ENCODE assay signal across 8 mouse cellular contexts in genomic region chr14:25068430-25068829, GRCm38 (mm10).
DNase-seq lines count a peak whose midpoint lies in the region; ATAC-seq lines count a peak whose summit lies in the region.

No protein-coding gene starts in this region.

- H3K9ac ChIP-seq in heart, embryonic 14.5 days (ENCODE audit: low read length), result no peak overlapping the region
- no peak overlapping the region for H3K9ac ChIP-seq in kidney, embryonic 14.5 days (ENCODE audit: low read depth, low read length)

- H3K4me1 ChIP-seq in heart, embryonic 14.5 days (ENCODE audit: control insufficient read depth in 2 of 2, insufficient read depth in 2 of 2, low read length in 2 of 2), result peaks cover 24 to 25% of the 10 kb centered on the region in 2 experiments
- H3K4me1 ChIP-seq in kidney, embryonic 14.5 days (ENCODE audit: control insufficient read depth, insufficient read depth, low read length), result peaks cover 30% of the 10 kb centered on the region

- no peak overlapping the region for H3K4me3 ChIP-seq in heart, embryonic 14.5 days (ENCODE audit: control insufficient read depth in 1 of 2, insufficient read depth in 1 of 2, low read depth in 1 of 2, low read length in 2 of 2)
- H3K4me3 ChIP-seq in kidney, embryonic 14.5 days (ENCODE audit: low read length), result no peak overlapping the region

- H3K9me3 ChIP-seq in heart, embryonic 14.5 days (ENCODE audit: control insufficient read depth, low read length), result no peaks in the 10 kb centered on the region
- no peaks in the 10 kb centered on the region for H3K9me3 ChIP-seq in kidney, embryonic 14.5 days (ENCODE audit: control insufficient read depth, low read length)

- H3K27me3 ChIP-seq in heart, embryonic 14.5 days (ENCODE audit: control insufficient read depth, insufficient read depth, low read length), result no peaks in the 10 kb centered on the region
- H3K27me3 ChIP-seq in kidney, embryonic 14.5 days (ENCODE audit: control insufficient read depth, insufficient read depth, low read length), result no peaks in the 10 kb centered on the region

- ATAC-seq in heart, embryonic 14.5 days (ENCODE audit: insufficient number of reproducible peaks, insufficient read depth, low FRiP score, low read depth), result peak; percentile 74
- peak; percentile 73 for ATAC-seq in kidney, embryonic 14.5 days (ENCODE audit: low FRiP score, low TSS enrichment)
- ATAC-seq in megakaryocyte-erythroid progenitor cell, adult 5-6 weeks (replicated peaks; ENCODE audit: low FRiP score, low TSS enrichment, poor library complexity, severe bottlenecking), result no peak

- WGBS in heart, embryonic 14.5 days, result 10% methylated on average over 8 of the region's 8 CpGs
- WGBS in kidney, embryonic 14.5 days, result 52% methylated on average over 8 of the region's 8 CpGs

- no peaks in the 10 kb centered on the region for H3K36me3 ChIP-seq in heart, embryonic 14.5 days (ENCODE audit: control insufficient read depth, insufficient read depth, low read length)
- H3K36me3 ChIP-seq in kidney, embryonic 14.5 days (ENCODE audit: control insufficient read depth, insufficient read depth, low read length), result no peaks in the 10 kb centered on the region

- peak overlapping the region; percentile 70 to 74 for H3K27ac ChIP-seq in heart, embryonic 14.5 days (replicated peaks in 1 of 2; ENCODE audit: control insufficient read depth in 1 of 2, insufficient read depth in 1 of 2, low read depth in 2 of 2, low read length in 2 of 2)
- no peak overlapping the region for H3K27ac ChIP-seq in kidney, embryonic 14.5 days (ENCODE audit: low read depth, low read length)

- DNase-seq in heart, adult 8-10 months (ENCODE audit: low spot score), result no peak
- DNase-seq in adrenal gland, postnatal 36 days, result peak; percentile 70 to 71
- peak; percentile 60 to 83 for DNase-seq in lung, postnatal 4 days
- DNase-seq in spleen, postnatal 10 days (ENCODE audit: low spot score in 2 of 2), result no peak
- DNase-seq in right cerebral cortex, postnatal 4 days, result no peak

- peak overlapping the region; percentile 18; the same call in 1 of the 2 replicates for H3K4me2 ChIP-seq in heart, embryonic 14.5 days (ENCODE audit: low read length)
- no peak overlapping the region for H3K4me2 ChIP-seq in kidney, embryonic 14.5 days (replicated peaks; ENCODE audit: low read depth, low read length)

Comparison
In these comparisons a context has a peak if more than half of its experiments do, and no peak if none do; other contexts are left out.
1. DNase-seq: peak in adrenal gland, postnatal 36 days (2 of 2) and lung, postnatal 4 days (2 of 2); none in heart, adult 8-10 months (single experiment), spleen, postnatal 10 days (0 of 2) and right cerebral cortex, postnatal 4 days (single experiment).